Mouse (Mus musculus) kidney, adult 2 months (tissue): Measurements from ENCODE around the gene Olfr829.

Experiments
- CTCF ChIP-seq: fragments of 200-500 bp; conservative IDR thresholded peaks from 2 replicates; pipeline ENCODE4 v1.5.1; 2011; ENCODE audit warnings: low read depth, mild to moderate bottlenecking, control low read depth, low read length, moderate library complexity, mixed read lengths; ENCODE audit not compliant: insufficient read depth, insufficient read length
- POLR2A ChIP-seq: fragments of 200-500 bp; IDR thresholded peaks from one replicate; pipeline ENCODE4 v1.6.1; 2011; ENCODE audit warnings: low read depth, low read length, control low read depth

GRCm38 (mm10) chr9:18854633-18855032, at the start of gene Olfr829:
- TF ChIP-seq POLR2A = no peak
- TF ChIP-seq CTCF = no peak
